Mouse (Mus musculus): ENCODE results near the gene Olfr1383. TPM values are rescaled to one million over a fixed set of nuclear protein-coding genes. Genes with fewer than 3 reads are reported as not detected.

Gene Olfr1383
- polyA plus RNA-seq (2014; fragmentation: Illumina TruSeq; extraction: RNeasy Lipid Tissue Mini Kit (QIAGEN cat#74804); ENCODE audit: low read depth, low replicate concordance), result not detected

GRCm38 (mm10) chr11:49519348-49519747 lies at the start of gene Olfr1383:
Gene Olfr1383, plus strand, starts transcription at chr11:49519648.

GRCm38 (mm10) chr11:49488770-49489169 lies 30.7 kb upstream of the Olfr1383 start, which contains the start of gene Olfr1385:
Gene Olfr1385, plus strand, starts transcription at chr11:49489070.

GRCm38 (mm10) chr11:49527947-49528346 lies 8.5 kb downstream of the Olfr1383 start, which contains the start of gene Olfr1382:
Gene Olfr1382, plus strand, starts transcription at chr11:49528247.

GRCm38 (mm10) chr11:49543149-49543548 lies 23.7 kb downstream of the Olfr1383 start, which contains the start of gene Olfr1381:
Gene Olfr1381, plus strand, starts transcription at chr11:49543449.

GRCm38 (mm10) chr11:49556578-49556977 lies 37.1 kb downstream of the Olfr1383 start, which contains the start of gene Olfr1380:
Gene Olfr1380, plus strand, starts transcription at chr11:49556878.

Other genes with a start within 250 kb of the Olfr1383 start
- gene Olfr1393, start 241.3 kb upstream of the Olfr1383 start, polyA plus RNA-seq (2014; fragmentation: Illumina TruSeq; extraction: RNeasy Lipid Tissue Mini Kit (QIAGEN cat#74804); ENCODE audit: low read depth, low replicate concordance), result 1.4 TPM
- 0.24 TPM for gene Olfr1392, start 234.4 kb upstream of the Olfr1383 start, polyA plus RNA-seq (2014; fragmentation: Illumina TruSeq; extraction: RNeasy Lipid Tissue Mini Kit (QIAGEN cat#74804); ENCODE audit: low read depth, low replicate concordance)
- gene Olfr10, start 214.9 kb upstream of the Olfr1383 start, polyA plus RNA-seq (2014; fragmentation: Illumina TruSeq; extraction: RNeasy Lipid Tissue Mini Kit (QIAGEN cat#74804); ENCODE audit: low read depth, low replicate concordance), result not detected
- not detected for gene Olfr1391, start 196.9 kb upstream of the Olfr1383 start, polyA plus RNA-seq (2014; fragmentation: Illumina TruSeq; extraction: RNeasy Lipid Tissue Mini Kit (QIAGEN cat#74804); ENCODE audit: low read depth, low replicate concordance)
- gene Olfr1390, start 184.5 kb upstream of the Olfr1383 start, polyA plus RNA-seq (2014; fragmentation: Illumina TruSeq; extraction: RNeasy Lipid Tissue Mini Kit (QIAGEN cat#74804); ENCODE audit: low read depth, low replicate concordance), result not detected
- not detected for gene Olfr1389, start 96.6 kb upstream of the Olfr1383 start, polyA plus RNA-seq (2014; fragmentation: Illumina TruSeq; extraction: RNeasy Lipid Tissue Mini Kit (QIAGEN cat#74804); ENCODE audit: low read depth, low replicate concordance)
- gene Olfr1388, start 83.0 kb upstream of the Olfr1383 start, polyA plus RNA-seq (2014; fragmentation: Illumina TruSeq; extraction: RNeasy Lipid Tissue Mini Kit (QIAGEN cat#74804); ENCODE audit: low read depth, low replicate concordance), result not detected
- gene Olfr1387, start 64.3 kb upstream of the Olfr1383 start, polyA plus RNA-seq (2014; fragmentation: Illumina TruSeq; extraction: RNeasy Lipid Tissue Mini Kit (QIAGEN cat#74804); ENCODE audit: low read depth, low replicate concordance), result not detected
- not detected for gene Olfr1386, start 54.6 kb upstream of the Olfr1383 start, polyA plus RNA-seq (2014; fragmentation: Illumina TruSeq; extraction: RNeasy Lipid Tissue Mini Kit (QIAGEN cat#74804); ENCODE audit: low read depth, low replicate concordance)
- not detected for gene Olfr1385, start 30.6 kb upstream of the Olfr1383 start, polyA plus RNA-seq (2014; fragmentation: Illumina TruSeq; extraction: RNeasy Lipid Tissue Mini Kit (QIAGEN cat#74804); ENCODE audit: low read depth, low replicate concordance)
- not detected for gene Olfr1384, start 12.9 kb upstream of the Olfr1383 start, polyA plus RNA-seq (2014; fragmentation: Illumina TruSeq; extraction: RNeasy Lipid Tissue Mini Kit (QIAGEN cat#74804); ENCODE audit: low read depth, low replicate concordance)
- not detected for gene Olfr1382, start 8.6 kb downstream of the Olfr1383 start, polyA plus RNA-seq (2014; fragmentation: Illumina TruSeq; extraction: RNeasy Lipid Tissue Mini Kit (QIAGEN cat#74804); ENCODE audit: low read depth, low replicate concordance)
- not detected for gene Olfr1381, start 23.8 kb downstream of the Olfr1383 start, polyA plus RNA-seq (2014; fragmentation: Illumina TruSeq; extraction: RNeasy Lipid Tissue Mini Kit (QIAGEN cat#74804); ENCODE audit: low read depth, low replicate concordance)
- not detected for gene Olfr1380, start 37.2 kb downstream of the Olfr1383 start, polyA plus RNA-seq (2014; fragmentation: Illumina TruSeq; extraction: RNeasy Lipid Tissue Mini Kit (QIAGEN cat#74804); ENCODE audit: low read depth, low replicate concordance)
- gene Flt4, start 89.6 kb downstream of the Olfr1383 start, polyA plus RNA-seq (2014; fragmentation: Illumina TruSeq; extraction: RNeasy Lipid Tissue Mini Kit (QIAGEN cat#74804); ENCODE audit: low read depth, low replicate concordance), result 1.3 TPM
- not detected for gene Scgb3a1, start 144.0 kb downstream of the Olfr1383 start, polyA plus RNA-seq (2014; fragmentation: Illumina TruSeq; extraction: RNeasy Lipid Tissue Mini Kit (QIAGEN cat#74804); ENCODE audit: low read depth, low replicate concordance)
- 163 TPM for gene Cnot6, start 193.1 kb downstream of the Olfr1383 start, polyA plus RNA-seq (2014; fragmentation: Illumina TruSeq; extraction: RNeasy Lipid Tissue Mini Kit (QIAGEN cat#74804); ENCODE audit: low read depth, low replicate concordance)